Mouse (Mus musculus): ENCODE data around the gene Dpm1. TPM values are rescaled to one million over a fixed set of nuclear protein-coding genes. Genes with fewer than 3 reads are reported as not detected.
A peak's percentile ranks its signal among the peaks of the same experiment; 100 is the strongest.

Gene Dpm1
- polyA plus RNA-seq, 1 experiment from 2014 or later, result 104 TPM

GRCm38 (mm10) chr2:168205681-168206631 is 24.4 kb downstream of the Dpm1 start:
- WGBS, result under 1% methylated on average over 49 of the region's 49 CpGs
- H3K4me1 ChIP-seq (ENCODE audit: control insufficient read depth, insufficient read depth, low read length), result peaks cover 25% of the 10 kb centered on the region
- peak overlapping the region; percentile 100 for H3K9ac ChIP-seq (ENCODE audit: low read length)
- peaks cover 33% of the 10 kb centered on the region for H3K36me3 ChIP-seq (ENCODE audit: control insufficient read depth, insufficient read depth)
- H3K9me3 ChIP-seq (replicated peaks; ENCODE audit: control insufficient read depth, low read length), result peaks cover 4% of the 10 kb centered on the region; the same call in 1 of the 2 replicates
- H3K4me3 ChIP-seq (ENCODE audit: low read length), result peak overlapping the region; percentile 87
- peak overlapping the region; percentile 99 for H3K27ac ChIP-seq (ENCODE audit: low read length)
- ATAC-seq (replicated peaks; ENCODE audit: extremely low read depth, insufficient read depth, low FRiP score), result 0 out of 2 replicates have a peak, but pooled peaks have one; percentile 3
- peak overlapping the region; percentile 79 for H3K4me2 ChIP-seq (ENCODE audit: low read depth, low read length)
- no peaks in the 10 kb centered on the region for H3K27me3 ChIP-seq (ENCODE audit: control insufficient read depth, insufficient read depth, low read length)

GRCm38 (mm10) chr2:168205265-168205664 is 25.1 kb downstream of the Dpm1 start:
- Histone ChIP-seq H3K4me1 (ENCODE audit: control insufficient read depth, insufficient read depth, low read length) (peaks cover 32% of the 10 kb centered on the region), H3K27me3 (ENCODE audit: control insufficient read depth, insufficient read depth, low read length) (no peaks in the 10 kb centered on the region), H3K27ac (ENCODE audit: low read length) (peak overlapping the region; percentile 99), H3K9me3 (replicated peaks; ENCODE audit: control insufficient read depth, low read length) (peaks cover 4% of the 10 kb centered on the region; the same call in 1 of the 2 replicates), H3K36me3 (ENCODE audit: control insufficient read depth, insufficient read depth) (peaks cover 27% of the 10 kb centered on the region), H3K4me3 (ENCODE audit: low read length) (peak overlapping the region; percentile 87), H3K4me2 (ENCODE audit: low read depth, low read length) (peak overlapping the region; percentile 79), H3K9ac (ENCODE audit: low read length) (peak overlapping the region; percentile 100)
- peak; percentile 59 for ATAC-seq (replicated peaks; ENCODE audit: extremely low read depth, insufficient read depth, low FRiP score)
- 6% methylated on average over 6 of the region's 6 CpGs for WGBS

DNA sequence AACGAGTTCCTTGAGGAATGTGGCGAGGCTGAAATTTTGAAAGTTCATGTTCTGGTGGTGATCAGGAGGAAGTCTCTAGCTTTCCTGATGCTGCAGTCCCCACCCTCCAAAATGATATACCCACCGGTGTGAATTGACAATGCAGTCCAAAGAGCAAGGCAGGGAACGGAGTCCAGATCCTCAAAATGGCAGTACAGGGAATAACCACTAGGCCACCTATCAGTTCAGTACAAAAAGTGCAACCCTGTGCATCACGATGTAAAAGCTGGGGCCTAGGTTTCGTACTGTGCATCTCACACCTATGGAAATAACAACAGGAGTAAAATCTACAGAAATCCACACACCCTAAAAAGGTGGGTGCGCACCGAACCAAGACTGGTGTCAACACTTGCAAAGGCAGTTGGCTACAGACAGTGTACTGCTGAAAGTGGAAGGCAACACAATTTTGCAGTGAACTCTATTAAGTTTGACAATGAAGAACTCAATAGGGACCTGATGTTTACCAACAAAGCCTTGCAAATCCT is 25.9 kb downstream of the Dpm1 start:
- peak overlapping the region; percentile 87 for H3K4me3 ChIP-seq (ENCODE audit: low read length)
- 70% methylated on average over 8 of the region's 8 CpGs for WGBS
- peak overlapping the region; percentile 79 for H3K4me2 ChIP-seq (ENCODE audit: low read depth, low read length)
- no peak for ATAC-seq (replicated peaks; ENCODE audit: extremely low read depth, insufficient read depth, low FRiP score)
- H3K9me3 ChIP-seq (replicated peaks; ENCODE audit: control insufficient read depth, low read length), result peaks cover 4% of the 10 kb centered on the region; the same call in 1 of the 2 replicates
- H3K27me3 ChIP-seq (ENCODE audit: control insufficient read depth, insufficient read depth, low read length), result no peaks in the 10 kb centered on the region
- H3K27ac ChIP-seq (ENCODE audit: low read length), result no peak overlapping the region
- H3K36me3 ChIP-seq (ENCODE audit: control insufficient read depth, insufficient read depth), result peaks cover 24% of the 10 kb centered on the region
- H3K9ac ChIP-seq (ENCODE audit: low read length), result 0 out of 2 replicates have a peak overlapping the region, but pooled peaks have one; percentile 100
- peaks cover 38% of the 10 kb centered on the region for H3K4me1 ChIP-seq (ENCODE audit: control insufficient read depth, insufficient read depth, low read length)

DNA sequence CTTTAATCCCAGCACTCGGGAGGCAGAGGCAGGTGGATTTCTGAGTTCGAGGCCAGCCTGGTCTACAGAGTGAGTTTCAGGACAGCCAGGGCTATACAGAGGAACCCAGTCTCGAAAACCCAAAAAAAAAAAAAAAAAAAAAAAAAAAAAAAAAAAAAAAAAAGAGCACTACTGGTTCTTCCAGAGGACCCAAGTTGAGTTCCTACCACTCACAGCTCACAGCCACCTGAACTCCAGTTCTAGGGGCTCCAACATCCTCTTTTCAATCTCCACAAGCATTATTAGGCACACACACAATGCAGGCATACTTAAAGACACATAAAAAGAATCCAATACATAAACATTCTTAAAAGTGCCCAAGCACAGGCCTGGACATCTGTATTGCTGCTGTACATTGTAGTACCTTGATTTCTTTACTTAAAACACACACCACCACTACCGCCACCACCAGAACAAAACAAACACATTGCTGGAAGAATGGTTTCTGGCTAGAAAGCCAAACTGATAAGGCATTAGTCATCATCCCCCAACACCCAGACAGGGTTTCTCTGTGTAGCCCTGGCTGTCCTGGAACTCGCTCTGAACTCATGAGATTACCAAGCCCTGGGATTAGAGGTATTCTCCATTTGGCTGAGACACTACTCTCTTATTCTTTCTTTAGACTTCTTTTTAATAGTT is 30.2 kb downstream of the Dpm1 start:
- Histone ChIP-seq H3K4me3 (ENCODE audit: low read length) (no peak overlapping the region), H3K4me1 (ENCODE audit: control insufficient read depth, insufficient read depth, low read length) (peaks cover 59% of the 10 kb centered on the region), H3K4me2 (ENCODE audit: low read depth, low read length) (no peak overlapping the region), H3K9ac (ENCODE audit: low read length) (no peak overlapping the region), H3K36me3 (ENCODE audit: control insufficient read depth, insufficient read depth) (peaks cover 14% of the 10 kb centered on the region), H3K9me3 (replicated peaks; ENCODE audit: control insufficient read depth, low read length) (peaks cover 4% of the 10 kb centered on the region; the same call in 1 of the 2 replicates), H3K27ac (ENCODE audit: low read length) (no peak overlapping the region; the same call in 1 of the 2 replicates), H3K27me3 (ENCODE audit: control insufficient read depth, insufficient read depth, low read length) (no peaks in the 10 kb centered on the region)
- ATAC-seq (replicated peaks; ENCODE audit: extremely low read depth, insufficient read depth, low FRiP score), result no peak
- WGBS, result 56% methylated on average over 4 of the region's 5 CpGs

DNA sequence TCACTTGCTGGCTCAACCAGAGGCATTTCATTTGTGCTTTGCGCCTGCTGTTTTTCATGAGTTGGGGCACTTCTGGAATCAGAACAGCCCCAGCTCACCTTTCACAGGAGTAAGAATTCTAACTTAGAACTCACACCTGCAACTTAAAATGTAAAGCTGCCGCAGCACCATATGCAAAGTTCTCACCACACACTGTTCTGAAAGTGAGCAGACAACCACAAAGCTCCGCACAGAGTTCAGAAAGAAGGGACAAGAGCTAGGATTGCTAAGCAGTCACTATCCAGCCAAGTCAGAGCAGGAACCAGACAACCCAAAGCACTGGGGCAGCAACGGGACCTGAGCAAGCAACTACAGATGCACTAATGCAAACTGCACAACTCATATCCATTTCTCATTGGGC is 30.9 kb downstream of the Dpm1 start:
- H3K4me3 ChIP-seq (ENCODE audit: low read length), result no peak overlapping the region
- no peak overlapping the region for H3K27ac ChIP-seq (ENCODE audit: low read length)
- no peak for ATAC-seq (replicated peaks; ENCODE audit: extremely low read depth, insufficient read depth, low FRiP score)
- H3K4me2 ChIP-seq (ENCODE audit: low read depth, low read length), result peak overlapping the region; percentile 27; the same call in 1 of the 2 replicates
- peaks cover 13% of the 10 kb centered on the region for H3K36me3 ChIP-seq (ENCODE audit: control insufficient read depth, insufficient read depth)
- peaks cover 58% of the 10 kb centered on the region for H3K4me1 ChIP-seq (ENCODE audit: control insufficient read depth, insufficient read depth, low read length)
- peaks cover 4% of the 10 kb centered on the region; the same call in 1 of the 2 replicates for H3K9me3 ChIP-seq (replicated peaks; ENCODE audit: control insufficient read depth, low read length)
- peak overlapping the region; percentile 34; the same call in 1 of the 2 replicates for H3K9ac ChIP-seq (ENCODE audit: low read length)
- 70% methylated on average over 4 of the region's 4 CpGs for WGBS
- no peaks in the 10 kb centered on the region for H3K27me3 ChIP-seq (ENCODE audit: control insufficient read depth, insufficient read depth, low read length)

DNA sequence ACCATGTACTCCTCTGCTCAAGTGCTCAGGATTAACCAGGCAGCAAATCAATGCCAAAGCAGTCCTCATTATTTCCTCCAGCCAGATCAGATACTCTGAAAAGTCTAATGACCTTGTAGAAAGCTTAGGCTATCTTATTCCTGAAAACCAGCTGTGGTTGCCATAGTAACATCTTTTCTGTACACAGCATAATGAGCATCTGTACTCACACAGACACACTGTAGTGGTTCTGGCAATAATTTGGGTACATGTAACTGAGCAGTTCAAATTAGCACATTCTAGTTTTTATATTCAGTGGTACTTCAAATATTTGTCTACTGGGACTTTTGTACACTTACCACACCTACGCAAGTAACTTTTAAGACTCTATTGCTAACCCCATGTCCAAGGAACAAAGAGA is 32.0 kb downstream of the Dpm1 start:
- Histone ChIP-seq H3K4me2 (ENCODE audit: low read depth, low read length) (no peak overlapping the region), H3K4me1 (ENCODE audit: control insufficient read depth, insufficient read depth, low read length) (peaks cover 61% of the 10 kb centered on the region), H3K9me3 (replicated peaks; ENCODE audit: control insufficient read depth, low read length) (peaks cover 2% of the 10 kb centered on the region; the same call in 1 of the 2 replicates), H3K4me3 (ENCODE audit: low read length) (no peak overlapping the region), H3K36me3 (ENCODE audit: control insufficient read depth, insufficient read depth) (peaks cover 7% of the 10 kb centered on the region), H3K27me3 (ENCODE audit: control insufficient read depth, insufficient read depth, low read length) (no peaks in the 10 kb centered on the region), H3K9ac (ENCODE audit: low read length) (no peak overlapping the region), H3K27ac (ENCODE audit: low read length) (no peak overlapping the region)
- WGBS, result 93% methylated on average over 1 of the region's 1 CpGs
- no peak for ATAC-seq (replicated peaks; ENCODE audit: extremely low read depth, insufficient read depth, low FRiP score)

DNA sequence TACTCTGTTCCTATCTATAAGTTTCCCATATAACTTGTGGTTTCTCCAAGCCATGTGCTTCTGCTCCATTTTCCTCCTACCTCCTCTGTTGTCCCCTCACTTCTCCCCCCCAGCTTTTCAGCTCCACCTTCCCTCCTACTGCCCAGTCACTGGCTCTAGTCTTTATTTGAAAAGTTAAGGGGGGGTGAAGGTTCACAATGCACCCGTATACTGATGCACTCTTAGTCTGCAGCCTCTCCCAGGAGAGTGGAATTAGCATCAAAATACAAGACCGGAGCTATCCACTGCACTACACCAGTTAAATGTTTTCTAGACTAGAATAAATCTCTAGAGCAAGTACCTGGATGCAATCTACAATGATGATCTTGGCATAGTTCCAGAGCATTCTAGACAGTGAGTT is 34.7 kb downstream of the Dpm1 start:
- 54% methylated on average over 2 of the region's 2 CpGs for WGBS
- H3K9ac ChIP-seq (ENCODE audit: low read length), result no peak overlapping the region
- no peak overlapping the region for H3K4me3 ChIP-seq (ENCODE audit: low read length)
- no peaks in the 10 kb centered on the region for H3K9me3 ChIP-seq (replicated peaks; ENCODE audit: control insufficient read depth, low read length)
- no peak for ATAC-seq (replicated peaks; ENCODE audit: extremely low read depth, insufficient read depth, low FRiP score)
- no peak overlapping the region for H3K4me2 ChIP-seq (ENCODE audit: low read depth, low read length)
- peaks cover 2% of the 10 kb centered on the region; the same call in 1 of the 2 replicates for H3K36me3 ChIP-seq (ENCODE audit: control insufficient read depth, insufficient read depth)
- peaks cover 71% of the 10 kb centered on the region for H3K4me1 ChIP-seq (ENCODE audit: control insufficient read depth, insufficient read depth, low read length)
- no peaks in the 10 kb centered on the region for H3K27me3 ChIP-seq (ENCODE audit: control insufficient read depth, insufficient read depth, low read length)
- H3K27ac ChIP-seq (ENCODE audit: low read length), result no peak overlapping the region

DNA sequence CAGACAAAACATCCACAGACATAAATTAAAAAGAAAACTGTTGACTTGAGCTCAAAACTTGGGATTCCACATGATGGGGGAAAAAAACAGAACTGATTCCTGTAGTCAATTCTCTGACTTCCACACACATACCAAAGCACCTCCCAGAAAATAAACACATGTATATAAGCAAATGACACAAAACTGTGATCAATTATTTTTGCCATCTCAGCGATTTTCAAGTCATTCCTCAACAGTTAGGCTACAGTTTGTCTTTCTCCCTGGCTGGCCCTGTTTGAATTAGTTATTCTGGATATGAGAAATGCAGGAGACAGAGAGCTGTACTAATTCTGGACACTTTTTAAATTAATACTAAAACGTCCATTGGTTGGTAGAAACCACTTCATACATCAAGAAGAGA is 36.7 kb downstream of the Dpm1 start:
- H3K4me3 ChIP-seq (ENCODE audit: low read length), result no peak overlapping the region
- no peak overlapping the region for H3K4me2 ChIP-seq (ENCODE audit: low read depth, low read length)
- no peaks in the 10 kb centered on the region for H3K27me3 ChIP-seq (ENCODE audit: control insufficient read depth, insufficient read depth, low read length)
- no peaks in the 10 kb centered on the region for H3K9me3 ChIP-seq (replicated peaks; ENCODE audit: control insufficient read depth, low read length)
- H3K36me3 ChIP-seq (ENCODE audit: control insufficient read depth, insufficient read depth), result peaks cover 2% of the 10 kb centered on the region; the same call in 1 of the 2 replicates
- 53% methylated on average over 2 of the region's 2 CpGs for WGBS
- no peak overlapping the region for H3K9ac ChIP-seq (ENCODE audit: low read length)
- peaks cover 72% of the 10 kb centered on the region for H3K4me1 ChIP-seq (ENCODE audit: control insufficient read depth, insufficient read depth, low read length)
- ATAC-seq (replicated peaks; ENCODE audit: extremely low read depth, insufficient read depth, low FRiP score), result no peak
- no peak overlapping the region for H3K27ac ChIP-seq (ENCODE audit: low read length)
